Mouse (Mus musculus) forebrain, embryonic 16.5 days (tissue): ENCODE data around the gene Gm6217. TPM values are rescaled to one million over a fixed set of nuclear protein-coding genes. Genes with fewer than 3 reads are reported as not detected.
"Not testable (repeated sequence)": the region's sequence is repeated elsewhere in the genome, so short reads cannot be mapped to it uniquely, and the experiment has no call there.

Source experiments
- ATAC-seq: fragments of 200-750 bp; cut with Nextera tagmentation; 2 replicates; pipeline ENCODE4 v1.8.0; 2017; ENCODE audit warnings: mild to moderate bottlenecking, moderate library complexity
- H3K27ac ChIP-seq: fragments of 300-500 bp; sonication (generic); 2 replicates; pipeline ENCODE4 v1.5.1; 2014; ENCODE audit warnings: low read length, control low read depth
- H3K27me3 ChIP-seq: fragments of 300-500 bp; sonication (generic); replicated peaks from 2 replicates; pipeline ENCODE4 v1.6.1; 2014; ENCODE audit warnings: low read length; ENCODE audit not compliant: control insufficient read depth, insufficient read depth
- H3K36me3 ChIP-seq: fragments of 300-500 bp; sonication (generic); 2 replicates; pipeline ENCODE4 v1.6.1; 2014; ENCODE audit not compliant: control insufficient read depth, insufficient read depth
- H3K4me1 ChIP-seq: fragments of 300-500 bp; sonication (generic); replicated peaks from 2 replicates; pipeline ENCODE4 v1.6.1; 2014; ENCODE audit warnings: low read length; ENCODE audit not compliant: control insufficient read depth, insufficient read depth
- H3K4me2 ChIP-seq: fragments of 300-500 bp; sonication (generic); 2 replicates; pipeline ENCODE4 v1.6.1; 2014; ENCODE audit warnings: mild to moderate bottlenecking, low read length, control low read depth
- H3K4me3 ChIP-seq: fragments of 300-500 bp; sonication (generic); replicated peaks from 2 replicates; pipeline ENCODE4 v1.5.1; 2014; ENCODE audit warnings: mild to moderate bottlenecking, low read length, control low read depth
- H3K9ac ChIP-seq: fragments of 300-500 bp; sonication (generic); replicated peaks from 2 replicates; pipeline ENCODE4 v1.6.1; 2014; ENCODE audit warnings: low read depth, low read length, control low read depth
- H3K9me3 ChIP-seq: fragments of 300-500 bp; sonication (generic); 2 replicates; pipeline ENCODE4 v1.6.1; 2016; ENCODE audit warnings: low read length; ENCODE audit not compliant: control insufficient read depth
- WGBS: fragments of 180-500 bp; shearing (Covaris S2); extraction: QIAGEN DNeasy Blood & Tissue Kit; methylation state at CpG from one replicate; pipeline ENCODE4 v1.1.7; 2014; 5-methylcytosine and 5-hydroxymethylcytosine counted together
- polyA plus RNA-seq: library from polyadenylated mRNA; unstranded; fragments of >200 nt; fragmentation: Nextera tagmentation; extraction: Ambion mirVana; gene quantifications from 2 replicates; pipeline ENCODE4 v1.2.1, GENCODE M21; 2015

Gm6217 gene
- polyA plus RNA-seq, 1 experiment from 2014 or later: not detected

- no peak overlapping the region for H3K4me2 ChIP-seq
- no peaks in the 10 kb centered on the region for H3K4me1 ChIP-seq
- H3K4me3 ChIP-seq: no peak overlapping the region
- no peaks in the 10 kb centered on the region for H3K27me3 ChIP-seq
- H3K9ac ChIP-seq: no peak overlapping the region
- no peaks in the 10 kb centered on the region for H3K9me3 ChIP-seq
- WGBS: 86% methylated on average over 2 of the region's 2 CpGs
- no peaks in the 10 kb centered on the region for H3K36me3 ChIP-seq
- ATAC-seq: no peak
- H3K27ac ChIP-seq: no peak overlapping the region
Observed at GRCm38 (mm10) chr1:82948601-82949000, 17.4 kb upstream of the Gm6217 start.

GRCm38 (mm10) chr1:82946029-82946428, 14.8 kb upstream of the Gm6217 start:
- ATAC-seq, H3K4me3 ChIP-seq, H3K4me1 ChIP-seq, H3K9ac ChIP-seq, H3K36me3 ChIP-seq, H3K27me3 ChIP-seq, H3K27ac ChIP-seq, H3K4me2 ChIP-seq, H3K9me3 ChIP-seq: not testable (repeated sequence)
- 94% methylated on average over 2 of the region's 2 CpGs for WGBS

- not testable (repeated sequence) for H3K36me3 ChIP-seq, H3K9me3 ChIP-seq, H3K9ac ChIP-seq, ATAC-seq, H3K27ac ChIP-seq, H3K4me2 ChIP-seq, H3K4me3 ChIP-seq, H3K4me1 ChIP-seq, H3K27me3 ChIP-seq
- WGBS: no CpG with 5 or more reads among the region's 6 CpGs
Observed at GRCm38 (mm10) chr1:82943295-82943694, 12.1 kb upstream of the Gm6217 start, which contains the start of gene A030003K21Rik. TSS of gene A030003K21Rik (minus strand) at chr1:82943388.

- 93% methylated on average over 1 of the region's 2 CpGs for WGBS
- H3K27me3 ChIP-seq, H3K36me3 ChIP-seq, H3K27ac ChIP-seq, ATAC-seq, H3K4me3 ChIP-seq, H3K4me2 ChIP-seq, H3K9me3 ChIP-seq, H3K4me1 ChIP-seq, H3K9ac ChIP-seq: not testable (repeated sequence)
Observed at GRCm38 (mm10) chr1:82942505-82942904, 11.3 kb upstream of the Gm6217 start.

- H3K9me3 ChIP-seq: no peaks in the 10 kb centered on the region
- ATAC-seq: no peak
- H3K27ac ChIP-seq: no peak overlapping the region
- H3K9ac ChIP-seq: no peak overlapping the region
- no peaks in the 10 kb centered on the region for H3K27me3 ChIP-seq
- H3K4me2 ChIP-seq: no peak overlapping the region
- no peaks in the 10 kb centered on the region for H3K36me3 ChIP-seq
- no peaks in the 10 kb centered on the region for H3K4me1 ChIP-seq
- 96% methylated on average over 5 of the region's 5 CpGs for WGBS
- no peak overlapping the region for H3K4me3 ChIP-seq
Observed at GRCm38 (mm10) chr1:82938666-82939065, 7.5 kb upstream of the Gm6217 start.

- H3K9me3 ChIP-seq, H3K36me3 ChIP-seq, H3K4me1 ChIP-seq, H3K9ac ChIP-seq, H3K27ac ChIP-seq, H3K27me3 ChIP-seq, ATAC-seq, H3K4me3 ChIP-seq, H3K4me2 ChIP-seq: not testable (repeated sequence)
- 89% methylated on average over 3 of the region's 3 CpGs for WGBS
Observed at GRCm38 (mm10) chr1:82930558-82930957, 641 bp downstream of the Gm6217 start.

GRCm38 (mm10) chr1:82924650-82925049, 6.5 kb downstream of the Gm6217 start, which contains the start of gene A030014E15Rik:
TSS of gene A030014E15Rik (plus strand) at chr1:82924917.
- ATAC-seq: no peak
- H3K4me2 ChIP-seq: no peak within 1 kb of the TSS
- H3K4me3 ChIP-seq: no peak within 1 kb of the TSS
- no peaks in the 10 kb centered on the region for H3K36me3 ChIP-seq
- H3K9ac ChIP-seq: no peak within 1 kb of the TSS
- no peaks in the 10 kb centered on the region for H3K9me3 ChIP-seq
- H3K27me3 ChIP-seq: no peaks in the 10 kb centered on the region
- H3K4me1 ChIP-seq: no peaks in the 10 kb centered on the region
- 94% methylated on average over 6 of the region's 6 CpGs for WGBS
- no peak within 1 kb of the TSS for H3K27ac ChIP-seq

GRCm38 (mm10) chr1:82913434-82913833, 17.8 kb downstream of the Gm6217 start:
- H3K9ac ChIP-seq, H3K4me2 ChIP-seq, ATAC-seq, H3K27me3 ChIP-seq, H3K36me3 ChIP-seq, H3K9me3 ChIP-seq, H3K4me3 ChIP-seq, H3K27ac ChIP-seq, H3K4me1 ChIP-seq: not testable (repeated sequence)
- WGBS: 95% methylated on average over 5 of the region's 5 CpGs

- H3K9me3 ChIP-seq: no peaks in the 10 kb centered on the region
- no peak within 1 kb of the TSS for H3K27ac ChIP-seq
- no peak within 1 kb of the TSS for H3K4me3 ChIP-seq
- no peak within 1 kb of the TSS for H3K4me2 ChIP-seq
- WGBS: 90% methylated on average over 3 of the region's 3 CpGs
- H3K36me3 ChIP-seq: no peaks in the 10 kb centered on the region
- H3K27me3 ChIP-seq: no peaks in the 10 kb centered on the region
- H3K4me1 ChIP-seq: no peaks in the 10 kb centered on the region
- H3K9ac ChIP-seq: no peak within 1 kb of the TSS
- ATAC-seq: no peak
Observed at GRCm38 (mm10) chr1:82913025-82913424, 18.2 kb downstream of the Gm6217 start, which contains the start of gene A030005L19Rik. TSS of gene A030005L19Rik (plus strand) at chr1:82913325.

- ATAC-seq: no peak
Observed at GRCm38 (mm10) chr1:82905886-82906285, 25.3 kb downstream of the Gm6217 start.

More at GRCm38 (mm10) chr1:82905886-82906285, 25.3 kb downstream of the Gm6217 start:
- H3K4me3 ChIP-seq: no peak overlapping the region
- H3K27ac ChIP-seq: no peak overlapping the region
- no peaks in the 10 kb centered on the region for H3K9me3 ChIP-seq
- no peaks in the 10 kb centered on the region for H3K4me1 ChIP-seq
- H3K36me3 ChIP-seq: peaks cover 15% of the 10 kb centered on the region
- no peaks in the 10 kb centered on the region for H3K27me3 ChIP-seq
- no peak overlapping the region for H3K4me2 ChIP-seq
- WGBS: 45% methylated on average over 3 of the region's 3 CpGs
- H3K9ac ChIP-seq: no peak overlapping the region
